ENCODE assay signal across 21 mouse cellular contexts in genomic region chr15:61660581-61660980, GRCm38 (mm10).
DNase-seq lines count a peak whose midpoint lies in the region; ATAC-seq and TF ChIP-seq lines count a peak whose summit lies in the region.
"Had no signal": no experiment of that assay in that cellular context is flagged by ENCODE, and none has a peak within 500 bp of the region (broad histone marks: within the 10 kb centered on the region; RNA-seq: fewer than 3 reads in every experiment).

No protein-coding gene starts in this region.

- ATAC-seq in hindbrain, postnatal 0 days = no peak
- ATAC-seq in hindbrain, embryonic 14.5 days (ENCODE audit: low FRiP score) = no peak
- no peak for ATAC-seq in midbrain, postnatal 0 days (ENCODE audit: low FRiP score)
- ATAC-seq in midbrain, embryonic 13.5 days = no peak
- no peak for ATAC-seq in frontal cortex, adult (ENCODE audit: low TSS enrichment)
- ATAC-seq: forebrain, postnatal 0 days; hindbrain, embryonic 16.5 days had no signal

- no peak for TF ChIP-seq CTCF in hindbrain, postnatal 0 days (IDR thresholded peaks at IDR 0.05; ENCODE audit: low read depth)
- no peak for TF ChIP-seq CTCF in midbrain, postnatal 0 days (IDR thresholded peaks at IDR 0.05)

- no peak overlapping the region for H3K4me3 ChIP-seq in hindbrain, postnatal 0 days (ENCODE audit: low read length)
- H3K4me3 ChIP-seq in hindbrain, embryonic 14.5 days (replicated peaks; ENCODE audit: low read length) = no peak overlapping the region
- no peak overlapping the region for H3K4me3 ChIP-seq in midbrain, postnatal 0 days (ENCODE audit: low read depth, low read length)
- no peak overlapping the region for H3K4me3 ChIP-seq in midbrain, embryonic 13.5 days (replicated peaks)
- H3K4me3 ChIP-seq: embryonic facial prominence, embryonic 10.5 days; erythroblast, embryonic 14.5 days; midbrain, embryonic 12.5 days had no signal

- H3K27me3 ChIP-seq in hindbrain, postnatal 0 days (ENCODE audit: insufficient read depth, low read length) = no peaks in the 10 kb centered on the region
- H3K27me3 ChIP-seq in hindbrain, embryonic 14.5 days (ENCODE audit: control insufficient read depth, insufficient read depth, low read length) = no peaks in the 10 kb centered on the region
- no peaks in the 10 kb centered on the region for H3K27me3 ChIP-seq in midbrain, postnatal 0 days (ENCODE audit: insufficient read depth, low read length)
- H3K27me3 ChIP-seq in midbrain, embryonic 13.5 days = no peaks in the 10 kb centered on the region
- H3K27me3 ChIP-seq: CH12.LX; midbrain, embryonic 12.5 days had no signal

- WGBS in hindbrain, postnatal 0 days = 36% methylated on average over 3 of the region's 3 CpGs
- 66% methylated on average over 3 of the region's 3 CpGs for WGBS in hindbrain, embryonic 14.5 days
- WGBS in midbrain, postnatal 0 days = 39% methylated on average over 3 of the region's 3 CpGs
- WGBS in midbrain, embryonic 13.5 days = 50% methylated on average over 3 of the region's 3 CpGs

- no peak overlapping the region for H3K9ac ChIP-seq in hindbrain, postnatal 0 days (replicated peaks; ENCODE audit: low read length)
- H3K9ac ChIP-seq in hindbrain, embryonic 14.5 days = no peak overlapping the region
- H3K9ac ChIP-seq in midbrain, postnatal 0 days (replicated peaks; ENCODE audit: low read length, poor library complexity, severe bottlenecking) = no peak overlapping the region
- H3K9ac ChIP-seq in midbrain, embryonic 13.5 days (replicated peaks) = no peak overlapping the region
- H3K9ac ChIP-seq: forebrain, postnatal 0 days; midbrain, embryonic 12.5 days had no signal

- H3K4me2 ChIP-seq in hindbrain, postnatal 0 days (ENCODE audit: low read depth, low read length) = no peak overlapping the region
- H3K4me2 ChIP-seq in hindbrain, embryonic 14.5 days (replicated peaks) = no peak overlapping the region
- H3K4me2 ChIP-seq in midbrain, postnatal 0 days (ENCODE audit: low read depth, low read length, poor library complexity, severe bottlenecking) = no peak overlapping the region
- no peak overlapping the region for H3K4me2 ChIP-seq in midbrain, embryonic 13.5 days (replicated peaks)
- H3K4me2 ChIP-seq: midbrain, embryonic 12.5 days had no signal

- no peak overlapping the region for H3K27ac ChIP-seq in hindbrain, postnatal 0 days
- H3K27ac ChIP-seq in hindbrain, embryonic 14.5 days = no peak overlapping the region
- no peak overlapping the region for H3K27ac ChIP-seq in midbrain, postnatal 0 days (ENCODE audit: low read depth, low read length)
- no peak overlapping the region for H3K27ac ChIP-seq in midbrain, embryonic 13.5 days
- H3K27ac ChIP-seq: embryonic facial prominence, embryonic 10.5 days; macrophage; midbrain, embryonic 12.5 days had no signal

- H3K4me1 ChIP-seq in hindbrain, postnatal 0 days (ENCODE audit: insufficient read depth, low read length) = no peaks in the 10 kb centered on the region
- no peaks in the 10 kb centered on the region for H3K4me1 ChIP-seq in hindbrain, embryonic 14.5 days (replicated peaks; ENCODE audit: control insufficient read depth, insufficient read depth, low read length)
- H3K4me1 ChIP-seq in midbrain, postnatal 0 days (ENCODE audit: insufficient read depth, low read length) = no peaks in the 10 kb centered on the region
- H3K4me1 ChIP-seq in midbrain, embryonic 13.5 days (replicated peaks) = no peaks in the 10 kb centered on the region
- H3K4me1 ChIP-seq: embryonic facial prominence, embryonic 10.5 days; midbrain, embryonic 12.5 days had no signal

- H3K9me3 ChIP-seq in hindbrain, postnatal 0 days (ENCODE audit: low read length) = no peaks in the 10 kb centered on the region
- H3K9me3 ChIP-seq in hindbrain, embryonic 14.5 days (ENCODE audit: control insufficient read depth, low read length) = no peaks in the 10 kb centered on the region
- H3K9me3 ChIP-seq in midbrain, postnatal 0 days (ENCODE audit: low read length) = no peaks in the 10 kb centered on the region
- no peaks in the 10 kb centered on the region for H3K9me3 ChIP-seq in midbrain, embryonic 13.5 days
- H3K9me3 ChIP-seq: embryonic facial prominence, embryonic 10.5 days; midbrain, embryonic 12.5 days had no signal

- peak; percentile 50 for DNase-seq in hindbrain, postnatal 0 days (ENCODE audit: low spot score)
- DNase-seq in hindbrain, embryonic 14.5 days (ENCODE audit: low spot score) = no peak
- peak; percentile 33 for DNase-seq in midbrain, postnatal 0 days (ENCODE audit: low spot score)
- DNase-seq in cerebellum, postnatal 14 days = peak; percentile 46 to 75
- no peak for DNase-seq in urinary bladder, adult 18-20 months (ENCODE audit: low spot score in 2 of 2)
- DNase-seq in lung, postnatal 25 days (ENCODE audit: low spot score) = no peak
- DNase-seq: adrenal gland, postnatal 14 days; forebrain, postnatal 0 days; gastrocnemius, postnatal 14 days; heart, postnatal 14 days; liver; lung, adult 2 months; thymus, adult 2 months had no signal

- no peaks in the 10 kb centered on the region for H3K36me3 ChIP-seq in hindbrain, postnatal 0 days (ENCODE audit: insufficient read depth, low read length)
- H3K36me3 ChIP-seq in hindbrain, embryonic 14.5 days (replicated peaks; ENCODE audit: control insufficient read depth, insufficient read depth) = no peaks in the 10 kb centered on the region
- no peaks in the 10 kb centered on the region for H3K36me3 ChIP-seq in midbrain, postnatal 0 days (ENCODE audit: insufficient read depth, low read length)
- H3K36me3 ChIP-seq in midbrain, embryonic 13.5 days = no peaks in the 10 kb centered on the region
- H3K36me3 ChIP-seq: embryonic facial prominence, embryonic 10.5 days; midbrain, embryonic 12.5 days had no signal

Comparison
In these comparisons a context has a peak if more than half of its experiments do, and no peak if none do; other contexts are left out.
1. DNase-seq: peak in hindbrain, postnatal 0 days (single experiment), midbrain, postnatal 0 days (single experiment) and cerebellum, postnatal 14 days (2 of 2); none in hindbrain, embryonic 14.5 days (single experiment), urinary bladder, adult 18-20 months (0 of 2) and lung, postnatal 25 days (single experiment).